Mouse (Mus musculus) liver, embryonic 15.5 days (tissue): ENCODE measurements around the gene Ssna1. TPM values are rescaled to one million over a fixed set of nuclear protein-coding genes. Genes with fewer than 3 reads are reported as not detected.
"Not testable (repeated sequence)": the region's sequence is repeated elsewhere in the genome, so short reads cannot be mapped to it uniquely, and the experiment has no call there.

ENCODE experiments used
- ATAC-seq: fragments of 200-750 bp; cut with Nextera tagmentation; 2 replicates; pipeline ENCODE4 v1.8.0; 2017; ENCODE audit warnings: moderate number of reproducible peaks, mild to moderate bottlenecking, moderate library complexity; ENCODE audit not compliant: insufficient read depth
- H3K27ac ChIP-seq: fragments of 300-500 bp; sonication (generic); replicated peaks from 2 replicates; pipeline ENCODE4 v1.5.1; 2015; ENCODE audit warnings: mild to moderate bottlenecking, inconsistent platforms
- H3K27me3 ChIP-seq: fragments of 300-500 bp; sonication (generic); 2 replicates; pipeline ENCODE4 v1.6.1; 2015; ENCODE audit warnings: mild to moderate bottlenecking, inconsistent platforms
- H3K36me3 ChIP-seq: fragments of 300-500 bp; sonication (generic); replicated peaks from 2 replicates; pipeline ENCODE4 v1.6.1; 2015; ENCODE audit warnings: moderate library complexity, mild to moderate bottlenecking, inconsistent platforms
- H3K4me1 ChIP-seq: fragments of 300-500 bp; sonication (generic); replicated peaks from 2 replicates; pipeline ENCODE4 v1.6.1; 2015; ENCODE audit warnings: inconsistent platforms
- H3K4me2 ChIP-seq: fragments of 300-500 bp; sonication (generic); 2 replicates; pipeline ENCODE4 v1.6.1; 2015; ENCODE audit warnings: moderate library complexity, mild to moderate bottlenecking, inconsistent platforms
- H3K4me3 ChIP-seq: fragments of 300-500 bp; sonication (generic); replicated peaks from 2 replicates; pipeline ENCODE4 v1.5.1; 2015; ENCODE audit warnings: mild to moderate bottlenecking, inconsistent platforms
- H3K9ac ChIP-seq: fragments of 300-500 bp; sonication (generic); 2 replicates; pipeline ENCODE4 v1.6.1; 2015; ENCODE audit warnings: moderate library complexity, mild to moderate bottlenecking, inconsistent platforms
- H3K9me3 ChIP-seq: fragments of 300-500 bp; sonication (generic); replicated peaks from 2 replicates; pipeline ENCODE4 v1.6.1; 2016; ENCODE audit warnings: inconsistent platforms
- WGBS: fragments of 180-500 bp; shearing (Covaris S2); methylation state at CpG from one replicate; pipeline ENCODE4 v1.1.7; 2015; ENCODE audit warnings: mixed read lengths; ENCODE audit not compliant: insufficient replicate concordance; 5-methylcytosine and 5-hydroxymethylcytosine counted together
- polyA plus RNA-seq: library from polyadenylated mRNA; unstranded; fragments of >200 nt; fragmentation: Nextera tagmentation; extraction: Ambion mirVana; gene quantifications from 2 replicates; pipeline ENCODE4 v1.2.1, GENCODE M21; 2015

The Ssna1 gene
- polyA plus RNA-seq, 1 experiment from 2014 or later, result 124 TPM

GRCm38 (mm10) chr2:25256443-25257109 is 15.7 kb downstream of the Ssna1 start:
- H3K27me3 ChIP-seq, H3K9me3 ChIP-seq, ATAC-seq: not testable (repeated sequence)
- peaks cover 29% of the 10 kb centered on the region for H3K4me1 ChIP-seq
- peak overlapping the region; percentile 90 for H3K4me3 ChIP-seq
- H3K9ac ChIP-seq, result peak overlapping the region; percentile 84
- H3K27ac ChIP-seq, result peak overlapping the region; percentile 83; the same call in 1 of the 2 replicates
- 32% methylated on average over 12 of the region's 12 CpGs for WGBS
- peak overlapping the region; percentile 93 for H3K4me2 ChIP-seq
- H3K36me3 ChIP-seq, result peaks cover 17% of the 10 kb centered on the region

- peak within 1 kb of the TSS; percentile 84 for H3K9ac ChIP-seq
- H3K4me1 ChIP-seq, result peaks cover 25% of the 10 kb centered on the region
- peak within 1 kb of the TSS; percentile 93 for H3K4me2 ChIP-seq
- H3K27me3 ChIP-seq, result no peaks in the 10 kb centered on the region
- peak; percentile 82 for ATAC-seq
- WGBS, result 0% methylated on average over 39 of the region's 39 CpGs
- peak within 1 kb of the TSS; percentile 90 for H3K4me3 ChIP-seq
- peak within 1 kb of the TSS; percentile 83 for H3K27ac ChIP-seq
- no peaks in the 10 kb centered on the region for H3K9me3 ChIP-seq
- H3K36me3 ChIP-seq, result peaks cover 29% of the 10 kb centered on the region
Observed at GRCm38 (mm10) chr2:25255284-25255779, 16.9 kb downstream of the Ssna1 start, which contains the start of gene Tmem203. TSS of gene Tmem203 (plus strand) at chr2:25255439.

- Histone ChIP-seq H3K27me3 (no peaks in the 10 kb centered on the region), H3K9ac (no peak overlapping the region), H3K9me3 (no peaks in the 10 kb centered on the region), H3K27ac (no peak overlapping the region), H3K4me1 (peaks cover 25% of the 10 kb centered on the region), H3K4me3 (no peak overlapping the region), H3K4me2 (no peak overlapping the region), H3K36me3 (peaks cover 54% of the 10 kb centered on the region)
- 74% methylated on average over 1 of the region's 1 CpGs for WGBS
- no peak for ATAC-seq
Observed at GRCm38 (mm10) chr2:25252331-25252730, 19.9 kb downstream of the Ssna1 start.

- H3K9ac ChIP-seq, result no peak within 1 kb of the TSS
Observed at GRCm38 (mm10) chr2:25246183-25247072, 25.8 kb downstream of the Ssna1 start, which contains the start of gene AL732309.1. TSS of gene AL732309.1 (minus strand) at chr2:25246863.

GRCm38 (mm10) chr2:25244144-25244543 is 28.1 kb downstream of the Ssna1 start:
- no peak overlapping the region for H3K4me2 ChIP-seq
- no peak for ATAC-seq
- H3K27ac ChIP-seq, result no peak overlapping the region
- H3K4me1 ChIP-seq, result peaks cover 26% of the 10 kb centered on the region
- no peak overlapping the region for H3K4me3 ChIP-seq
- 82% methylated on average over 4 of the region's 4 CpGs for whole genome bisulfite sequencing
- H3K9me3 ChIP-seq, result no peaks in the 10 kb centered on the region
- H3K9ac ChIP-seq, result no peak overlapping the region
- H3K36me3 ChIP-seq, result peaks cover 21% of the 10 kb centered on the region
- H3K27me3 ChIP-seq, result peaks cover 42% of the 10 kb centered on the region

More at GRCm38 (mm10) chr2:25246183-25247072, 25.8 kb downstream of the Ssna1 start, which contains the start of gene AL732309.1:
- ATAC-seq, result no peak
- Histone ChIP-seq H3K27me3 (peaks cover 29% of the 10 kb centered on the region), H3K27ac (no peak within 1 kb of the TSS), H3K4me2 (no peak within 1 kb of the TSS), H3K9me3 (no peaks in the 10 kb centered on the region), H3K4me3 (no peak within 1 kb of the TSS), H3K4me1 (peaks cover 14% of the 10 kb centered on the region), H3K36me3 (peaks cover 44% of the 10 kb centered on the region)
- 76% methylated on average over 10 of the region's 10 CpGs for WGBS

- Histone ChIP-seq H3K36me3 (peaks cover 13% of the 10 kb centered on the region), H3K4me1 (peaks cover 26% of the 10 kb centered on the region), H3K27ac (no peak overlapping the region), H3K4me2 (no peak overlapping the region), H3K4me3 (no peak overlapping the region), H3K9ac (no peak overlapping the region), H3K27me3 (peaks cover 46% of the 10 kb centered on the region), H3K9me3 (no peaks in the 10 kb centered on the region)
- WGBS, result 68% methylated on average over 8 of the region's 8 CpGs
- ATAC-seq, result no peak
Observed at GRCm38 (mm10) chr2:25243342-25243741, 28.9 kb downstream of the Ssna1 start.

- Histone ChIP-seq H3K27ac (no peak within 1 kb of the TSS), H3K4me1 (peaks cover 26% of the 10 kb centered on the region), H3K4me3 (peak within 1 kb of the TSS; percentile 54), H3K27me3 (peaks cover 48% of the 10 kb centered on the region), H3K9me3 (no peaks in the 10 kb centered on the region), H3K36me3 (peaks cover 8% of the 10 kb centered on the region; the same call in 1 of the 2 replicates), H3K4me2 (peak within 1 kb of the TSS; percentile 79), H3K9ac (no peak within 1 kb of the TSS)
- ATAC-seq, result no peak
- 0% methylated on average over 51 of the region's 59 CpGs for WGBS
Observed at GRCm38 (mm10) chr2:25242101-25242506, 30.1 kb downstream of the Ssna1 start, which contains the start of the genes Rnf208 and Cysrt1. TSS of gene Rnf208 (plus strand) at chr2:25242255. TSS of gene Cysrt1 (minus strand) at chr2:25242452.

GRCm38 (mm10) chr2:25241438-25241775 is 30.8 kb downstream of the Ssna1 start:
- H3K4me2 ChIP-seq, result peak overlapping the region; percentile 79
- no peak for ATAC-seq

GRCm38 (mm10) chr2:25240723-25241437 is 31.4 kb downstream of the Ssna1 start:
- H3K4me3 ChIP-seq, result peak overlapping the region; percentile 54
- ATAC-seq, result peak; percentile 56
- H3K36me3 ChIP-seq, result no peaks in the 10 kb centered on the region
- H3K9ac ChIP-seq, result no peak overlapping the region
- H3K27me3 ChIP-seq, result peaks cover 56% of the 10 kb centered on the region
- peaks cover 30% of the 10 kb centered on the region for H3K4me1 ChIP-seq
- WGBS, result 1% methylated on average over 29 of the region's 29 CpGs
- no peak overlapping the region for H3K27ac ChIP-seq
- no peaks in the 10 kb centered on the region for H3K9me3 ChIP-seq
- H3K4me2 ChIP-seq, result peak overlapping the region; percentile 79

More at GRCm38 (mm10) chr2:25241438-25241775, 30.8 kb downstream of the Ssna1 start:
- H3K36me3 ChIP-seq, result peaks cover 2% of the 10 kb centered on the region; the same call in 1 of the 2 replicates
- no peak overlapping the region for H3K9ac ChIP-seq
- peaks cover 52% of the 10 kb centered on the region for H3K27me3 ChIP-seq
- H3K4me3 ChIP-seq, result peak overlapping the region; percentile 54
- 8% methylated on average over 6 of the region's 6 CpGs for WGBS
- no peak overlapping the region for H3K27ac ChIP-seq
- no peaks in the 10 kb centered on the region for H3K9me3 ChIP-seq
- peaks cover 29% of the 10 kb centered on the region for H3K4me1 ChIP-seq

GRCm38 (mm10) chr2:25240310-25240709 is 31.9 kb downstream of the Ssna1 start:
- no peak overlapping the region for H3K9ac ChIP-seq
- 48% methylated on average over 8 of the region's 8 CpGs for WGBS
- ATAC-seq, result no peak

More at GRCm38 (mm10) chr2:25240310-25240709, 31.9 kb downstream of the Ssna1 start:
- Histone ChIP-seq H3K4me1 (peaks cover 30% of the 10 kb centered on the region), H3K4me2 (peak overlapping the region; percentile 79), H3K9me3 (no peaks in the 10 kb centered on the region), H3K4me3 (peak overlapping the region; percentile 54; the same call in 1 of the 2 replicates), H3K36me3 (no peaks in the 10 kb centered on the region), H3K27ac (no peak overlapping the region), H3K27me3 (peaks cover 57% of the 10 kb centered on the region)
